In genomic region chr5:73402911-73403310, GRCm38 (mm10) we compare ENCODE assay signal across 26 mouse cellular contexts. TPM values are rescaled to one million over a fixed set of nuclear protein-coding genes. Genes with fewer than 3 reads are reported as not detected.
DNase-seq lines count a peak whose midpoint lies in the region; ATAC-seq and TF ChIP-seq lines count a peak whose summit lies in the region.
"Had no signal": no experiment of that assay in that cellular context is flagged by ENCODE, and none has a peak within 500 bp of the region (broad histone marks: within the 10 kb centered on the region; RNA-seq: fewer than 3 reads in every experiment).

No protein-coding gene starts in this region.

- H3K36me3 ChIP-seq in forebrain, embryonic 11.5 days (ENCODE audit: control insufficient read depth, insufficient read depth, low read length): no peaks in the 10 kb centered on the region
- no peaks in the 10 kb centered on the region for H3K36me3 ChIP-seq in forebrain, embryonic 16.5 days (ENCODE audit: control insufficient read depth, insufficient read depth)
- H3K36me3 ChIP-seq in E14TG2a.4 (ENCODE audit: insufficient read depth, low read length): no peaks in the 10 kb centered on the region
- H3K36me3 ChIP-seq: embryonic facial prominence, embryonic 13.5 days; embryonic facial prominence, embryonic 15.5 days; forebrain, embryonic 10.5 days; forebrain, embryonic 15.5 days; G1E had no signal

- H3K4me3 ChIP-seq in forebrain, embryonic 11.5 days (ENCODE audit: low read depth, low read length): no peak overlapping the region
- H3K4me3 ChIP-seq in forebrain, embryonic 16.5 days (replicated peaks; ENCODE audit: low read length): no peak overlapping the region
- 0 out of 2 replicates have a peak overlapping the region, but pooled peaks have one; percentile 14 for H3K4me3 ChIP-seq in E14TG2a.4 (replicated peaks; ENCODE audit: low read length)
- H3K4me3 ChIP-seq: embryonic facial prominence, embryonic 13.5 days; embryonic facial prominence, embryonic 15.5 days; erythroblast, embryonic 14.5 days; forebrain, embryonic 10.5 days; forebrain, embryonic 13.5 days; forebrain, embryonic 15.5 days had no signal

- H3K27me3 ChIP-seq in forebrain, embryonic 11.5 days (ENCODE audit: control insufficient read depth, insufficient read depth, low read length): peaks cover 17% of the 10 kb centered on the region
- peaks cover 24% of the 10 kb centered on the region for H3K27me3 ChIP-seq in forebrain, embryonic 16.5 days (replicated peaks; ENCODE audit: control insufficient read depth, insufficient read depth, low read length)
- peaks cover 49% of the 10 kb centered on the region for H3K27me3 ChIP-seq in E14TG2a.4 (ENCODE audit: insufficient read depth, low read length)

- no peak for TF ChIP-seq CTCF in E14TG2a.4 (conservative IDR thresholded peaks at IDR 0.05; ENCODE audit: low read length)

- peaks cover 7% of the 10 kb centered on the region; the same call in 1 of the 2 replicates for H3K4me1 ChIP-seq in forebrain, embryonic 11.5 days (replicated peaks; ENCODE audit: control insufficient read depth, insufficient read depth, low read length)
- peaks cover 16% of the 10 kb centered on the region for H3K4me1 ChIP-seq in forebrain, embryonic 16.5 days (replicated peaks; ENCODE audit: control insufficient read depth, insufficient read depth, low read length)
- H3K4me1 ChIP-seq in E14TG2a.4 (replicated peaks; ENCODE audit: low read depth, low read length): peaks cover 27% of the 10 kb centered on the region

- H3K9me3 ChIP-seq in forebrain, embryonic 11.5 days (ENCODE audit: control insufficient read depth, low read length): no peaks in the 10 kb centered on the region
- no peaks in the 10 kb centered on the region for H3K9me3 ChIP-seq in forebrain, embryonic 16.5 days (ENCODE audit: control insufficient read depth, low read length)
- peaks cover 4% of the 10 kb centered on the region for H3K9me3 ChIP-seq in E14TG2a.4 (ENCODE audit: low read length)
- H3K9me3 ChIP-seq: embryonic facial prominence, embryonic 13.5 days; embryonic facial prominence, embryonic 15.5 days; forebrain, embryonic 10.5 days; forebrain, embryonic 13.5 days; forebrain, embryonic 15.5 days; G1E had no signal

- WGBS in forebrain, embryonic 11.5 days: 90% methylated on average over 4 of the region's 4 CpGs
- WGBS in forebrain, embryonic 16.5 days: 94% methylated on average over 4 of the region's 4 CpGs

- H3K9ac ChIP-seq in forebrain, embryonic 11.5 days (ENCODE audit: low read length): no peak overlapping the region
- H3K9ac ChIP-seq in forebrain, embryonic 16.5 days (replicated peaks; ENCODE audit: low read depth, low read length): no peak overlapping the region
- H3K9ac ChIP-seq: embryonic facial prominence, embryonic 13.5 days; embryonic facial prominence, embryonic 15.5 days; forebrain, embryonic 13.5 days; forebrain, embryonic 15.5 days had no signal

- peak; percentile 36 for DNase-seq in forebrain, embryonic 11.5 days (ENCODE audit: low spot score)
- DNase-seq in R1 (ENCODE audit: low read depth, low spot score): peak; percentile 89
- DNase-seq in lung, postnatal 14 days: no peak
- no peak for DNase-seq in cerebellum, postnatal 25 days
- DNase-seq: adrenal gland, adult 8-10 months; adrenal gland, postnatal 14 days; adrenal gland, postnatal 36 days; B cell, adult 2 months; cerebellum, adult 11-12 months; cerebellum, adult 2 months; cerebellum, adult 9-10 months; cerebellum, postnatal 10 days; cerebellum, postnatal 36 days; embryo, embryonic 11 days had no signal

- H3K4me2 ChIP-seq in forebrain, embryonic 11.5 days (ENCODE audit: low read depth, low read length, severe bottlenecking): no peak overlapping the region
- no peak overlapping the region for H3K4me2 ChIP-seq in forebrain, embryonic 16.5 days (ENCODE audit: low read length)
- H3K4me2 ChIP-seq: embryonic facial prominence, embryonic 13.5 days; embryonic facial prominence, embryonic 15.5 days; forebrain, embryonic 13.5 days; forebrain, embryonic 15.5 days had no signal

- ATAC-seq in forebrain, embryonic 11.5 days (replicated peaks; ENCODE audit: low FRiP score): no peak
- ATAC-seq in forebrain, embryonic 16.5 days: no peak
- ATAC-seq: activated CD4-positive, CD25-positive, alpha-beta regulatory T cell, adult 4 months; CD4-positive, CD25-positive, alpha-beta regulatory T cell, adult 4 months; forebrain, embryonic 13.5 days; forebrain, embryonic 15.5 days; Patski had no signal

- no peak overlapping the region for H3K27ac ChIP-seq in forebrain, embryonic 11.5 days (ENCODE audit: low read depth, low read length)
- H3K27ac ChIP-seq in forebrain, embryonic 16.5 days (ENCODE audit: low read length): no peak overlapping the region
- H3K27ac ChIP-seq: embryonic facial prominence, embryonic 13.5 days; embryonic facial prominence, embryonic 15.5 days; forebrain, embryonic 10.5 days; forebrain, embryonic 13.5 days; forebrain, embryonic 15.5 days had no signal

RNA-seq across cellular contexts. Expression of gene Cwh43, which starts 3.0 kb away (rescaled TPM):
- polyA plus RNA-seq in forebrain, embryonic 11.5 days (2014; fragmentation: Nextera tagmentation; extraction: Ambion mirVana): not detected in 2 replicates
- 0.17 TPM in 1 of 2 replicates, not detected in the other for polyA plus RNA-seq in forebrain, embryonic 16.5 days (2015; fragmentation: Nextera tagmentation; extraction: Ambion mirVana)
- polyA plus RNA-seq: CD4-positive, CD25-positive, alpha-beta regulatory T cell, adult 4 months; erythroblast, embryonic 14.5 days; forebrain, embryonic 10.5 days; G1E; Patski had no signal

Comparison
In these comparisons a context has a peak if more than half of its experiments do, and no peak if none do; other contexts are left out.
1. DNase-seq: peak in forebrain, embryonic 11.5 days (single experiment) and R1 (single experiment); none in lung, postnatal 14 days (single experiment) and cerebellum, postnatal 25 days (0 of 2).